Mouse (Mus musculus): ENCODE data around the gene Atp6v0d1. TPM values are rescaled to one million over a fixed set of nuclear protein-coding genes. Genes with fewer than 3 reads are reported as not detected.
A peak's percentile ranks its signal among the peaks of the same experiment; 100 is the strongest.

Gene Atp6v0d1
- polyA plus RNA-seq, 1 experiment from 2014 or later: 52.7 TPM

GRCm38 (mm10) chr8:105536546-105536945 is 29.3 kb downstream of the Atp6v0d1 start:
- H3K4me2 ChIP-seq: no peak overlapping the region
- WGBS (ENCODE audit: insufficient replicate concordance): 86% methylated on average over 3 of the region's 3 CpGs
- H3K4me3 ChIP-seq (replicated peaks): no peak overlapping the region
- no peak overlapping the region; the same call in 1 of the 2 replicates for H3K27ac ChIP-seq
- no peaks in the 10 kb centered on the region for H3K27me3 ChIP-seq
- ATAC-seq (ENCODE audit: low read depth) (no peak), DNase-seq (no peak)
- H3K9me3 ChIP-seq (replicated peaks): no peaks in the 10 kb centered on the region
- no peak overlapping the region for H3K9ac ChIP-seq
- H3K4me1 ChIP-seq (replicated peaks): peaks cover 65% of the 10 kb centered on the region
- peaks cover 40% of the 10 kb centered on the region for H3K36me3 ChIP-seq

DNA sequence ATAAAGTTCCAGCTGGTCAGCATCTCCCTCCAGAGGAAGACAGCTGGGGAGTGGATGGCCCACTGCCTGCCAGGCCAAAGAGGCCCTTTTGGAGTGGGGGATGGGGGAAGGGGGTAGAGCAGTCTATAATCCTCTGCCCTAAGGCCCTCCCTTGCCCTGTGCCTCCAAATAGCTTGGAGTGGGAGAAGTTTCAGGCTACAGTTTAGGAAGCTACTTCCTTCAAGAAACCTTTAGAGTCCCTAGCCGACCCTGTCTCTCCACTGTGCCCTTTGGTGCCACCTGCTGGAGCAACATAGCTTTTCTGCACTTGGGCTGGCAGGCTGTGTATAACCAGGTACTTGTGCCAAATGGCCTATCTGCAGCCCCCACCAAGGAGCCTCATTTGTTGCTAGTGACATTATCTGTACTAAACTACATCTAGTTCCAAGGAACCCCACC is 31.9 kb downstream of the Atp6v0d1 start:
- peak; percentile 77 for ATAC-seq (ENCODE audit: low read depth)
- H3K27me3 ChIP-seq: no peaks in the 10 kb centered on the region
- H3K9me3 ChIP-seq (replicated peaks): no peaks in the 10 kb centered on the region
- 0% methylated on average over 1 of the region's 1 CpGs for WGBS (ENCODE audit: insufficient replicate concordance)
- H3K4me3 ChIP-seq (replicated peaks): no peak overlapping the region
- H3K27ac ChIP-seq: peak overlapping the region; percentile 71
- H3K4me1 ChIP-seq (replicated peaks): peaks cover 50% of the 10 kb centered on the region
- DNase-seq: peak; percentile 69
- H3K36me3 ChIP-seq: peaks cover 52% of the 10 kb centered on the region
- H3K9ac ChIP-seq: no peak overlapping the region; the same call in 1 of the 2 replicates
- H3K4me2 ChIP-seq: no peak overlapping the region

GRCm38 (mm10) chr8:105533439-105533838 is 32.4 kb downstream of the Atp6v0d1 start:
- Histone ChIP-seq H3K4me2 (no peak overlapping the region), H3K27ac (peak overlapping the region; percentile 71), H3K4me3 (replicated peaks) (no peak overlapping the region), H3K36me3 (peaks cover 52% of the 10 kb centered on the region), H3K9me3 (replicated peaks) (no peaks in the 10 kb centered on the region), H3K27me3 (no peaks in the 10 kb centered on the region), H3K9ac (no peak overlapping the region; the same call in 1 of the 2 replicates), H3K4me1 (replicated peaks) (peaks cover 45% of the 10 kb centered on the region)
- 11% methylated on average over 2 of the region's 2 CpGs for WGBS (ENCODE audit: insufficient replicate concordance)
- ATAC-seq (ENCODE audit: low read depth): peak; percentile 34; the same call in 1 of the 2 replicates
- no peak for DNase-seq

- DNase-seq: peak; percentile 42
- H3K4me2 ChIP-seq: no peak overlapping the region
- H3K4me1 ChIP-seq (replicated peaks): peaks cover 43% of the 10 kb centered on the region
- H3K36me3 ChIP-seq: peaks cover 35% of the 10 kb centered on the region
- H3K9ac ChIP-seq: no peak overlapping the region
- H3K9me3 ChIP-seq (replicated peaks): no peaks in the 10 kb centered on the region
- H3K4me3 ChIP-seq (replicated peaks): no peak overlapping the region
- H3K27me3 ChIP-seq: no peaks in the 10 kb centered on the region
- WGBS (ENCODE audit: insufficient replicate concordance): 54% methylated on average over 2 of the region's 2 CpGs
- ATAC-seq (ENCODE audit: low read depth): peak; percentile 62
- no peak overlapping the region for H3K27ac ChIP-seq
These were observed 34.1 kb downstream of the Atp6v0d1 start for GRCm38 (mm10) chr8:105531774-105532173.

GRCm38 (mm10) chr8:105529271-105529670 is 36.6 kb downstream of the Atp6v0d1 start:
- no peaks in the 10 kb centered on the region for H3K9me3 ChIP-seq (replicated peaks)
- H3K27ac ChIP-seq: no peak overlapping the region
- peaks cover 37% of the 10 kb centered on the region for H3K36me3 ChIP-seq
- H3K4me3 ChIP-seq (replicated peaks): no peak overlapping the region
- 82% methylated on average over 3 of the region's 3 CpGs for WGBS (ENCODE audit: insufficient replicate concordance)
- H3K4me2 ChIP-seq: no peak overlapping the region
- H3K27me3 ChIP-seq: no peaks in the 10 kb centered on the region
- no peak overlapping the region for H3K9ac ChIP-seq
- ATAC-seq (ENCODE audit: low read depth): no peak
- DNase-seq: no peak
- peaks cover 38% of the 10 kb centered on the region for H3K4me1 ChIP-seq (replicated peaks)

- no peaks in the 10 kb centered on the region for H3K27me3 ChIP-seq
- no peak overlapping the region for H3K4me3 ChIP-seq (replicated peaks)
- no peak overlapping the region for H3K4me2 ChIP-seq
- H3K4me1 ChIP-seq (replicated peaks): peaks cover 38% of the 10 kb centered on the region
- no peak overlapping the region for H3K27ac ChIP-seq
- peaks cover 42% of the 10 kb centered on the region for H3K36me3 ChIP-seq
- no peak overlapping the region for H3K9ac ChIP-seq
- 74% methylated on average over 1 of the region's 1 CpGs for WGBS (ENCODE audit: insufficient replicate concordance)
- DNase-seq (no peak), ATAC-seq (ENCODE audit: low read depth) (no peak)
- H3K9me3 ChIP-seq (replicated peaks): no peaks in the 10 kb centered on the region
These were observed 37.6 kb downstream of the Atp6v0d1 start for GRCm38 (mm10) chr8:105528206-105528605.

GRCm38 (mm10) chr8:105527110-105527509 is 38.7 kb downstream of the Atp6v0d1 start:
- H3K27me3 ChIP-seq: no peaks in the 10 kb centered on the region
- no peak overlapping the region for H3K4me3 ChIP-seq (replicated peaks)
- H3K27ac ChIP-seq: no peak overlapping the region
- DNase-seq (no peak), ATAC-seq (ENCODE audit: low read depth) (no peak)
- no peak overlapping the region for H3K4me2 ChIP-seq
- H3K4me1 ChIP-seq (replicated peaks): peaks cover 37% of the 10 kb centered on the region
- no peak overlapping the region for H3K9ac ChIP-seq
- peaks cover 47% of the 10 kb centered on the region for H3K36me3 ChIP-seq
- WGBS (ENCODE audit: insufficient replicate concordance): 69% methylated on average over 2 of the region's 2 CpGs
- H3K9me3 ChIP-seq (replicated peaks): no peaks in the 10 kb centered on the region

- H3K9me3 ChIP-seq (replicated peaks): no peaks in the 10 kb centered on the region
- peaks cover 31% of the 10 kb centered on the region for H3K27me3 ChIP-seq
- peaks cover 27% of the 10 kb centered on the region for H3K36me3 ChIP-seq
- no peak overlapping the region for H3K4me2 ChIP-seq
- WGBS (ENCODE audit: insufficient replicate concordance): 62% methylated on average over 9 of the region's 9 CpGs
- ATAC-seq (ENCODE audit: low read depth): no peak
- H3K4me1 ChIP-seq (replicated peaks): peaks cover 59% of the 10 kb centered on the region
- no peak for DNase-seq
- H3K9ac ChIP-seq: no peak overlapping the region
- no peak overlapping the region for H3K4me3 ChIP-seq (replicated peaks)
- H3K27ac ChIP-seq: no peak overlapping the region
These were observed 43.0 kb downstream of the Atp6v0d1 start for GRCm38 (mm10) chr8:105522890-105523289.

DNA sequence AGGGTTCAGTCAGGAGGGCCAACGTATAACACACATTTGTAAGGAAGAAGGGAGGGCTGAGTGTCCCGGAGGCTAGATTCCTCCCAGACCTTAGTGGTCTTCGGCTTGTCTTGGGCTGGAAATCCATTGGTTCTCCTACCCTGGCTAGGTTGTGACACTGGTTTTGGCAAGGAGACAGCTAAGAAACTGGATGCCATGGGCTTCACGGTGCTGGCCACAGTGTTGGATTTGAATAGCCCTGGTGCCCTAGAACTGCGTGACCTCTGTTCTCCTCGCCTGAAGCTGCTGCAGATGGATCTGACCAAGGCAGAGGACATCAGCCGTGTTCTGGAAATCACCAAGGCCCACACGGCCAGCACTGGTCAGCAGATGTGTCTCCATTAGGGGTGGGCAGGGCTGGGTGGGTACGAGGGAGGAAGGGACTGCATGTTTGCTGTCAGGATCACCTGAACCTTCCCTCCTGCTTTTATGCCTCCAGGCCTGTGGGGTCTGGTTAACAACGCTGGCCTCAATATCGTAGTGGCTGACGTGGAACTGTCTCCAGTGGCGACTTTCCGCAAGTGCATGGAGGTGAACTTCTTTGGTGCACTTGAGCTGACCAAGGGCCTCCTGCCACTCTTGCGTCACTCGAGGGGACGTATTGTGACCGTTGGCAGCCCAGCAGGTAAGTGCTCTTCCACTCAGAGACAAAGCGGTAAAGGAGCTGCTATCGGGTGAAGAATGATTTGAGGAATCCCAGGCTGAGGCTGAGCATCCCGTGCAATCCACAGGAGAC is 43.7 kb downstream of the Atp6v0d1 start:
- DNase-seq: no peak
- ATAC-seq (ENCODE audit: low read depth): no peak
- WGBS (ENCODE audit: insufficient replicate concordance): 84% methylated on average over 21 of the region's 21 CpGs
- Histone ChIP-seq H3K4me2 (no peak overlapping the region), H3K27ac (no peak overlapping the region), H3K4me1 (replicated peaks) (peaks cover 64% of the 10 kb centered on the region), H3K27me3 (peaks cover 38% of the 10 kb centered on the region), H3K9ac (no peak overlapping the region), H3K9me3 (replicated peaks) (no peaks in the 10 kb centered on the region), H3K36me3 (peaks cover 27% of the 10 kb centered on the region), H3K4me3 (replicated peaks) (no peak overlapping the region)

GRCm38 (mm10) chr8:105521061-105521460 is 44.8 kb downstream of the Atp6v0d1 start:
- no peak for DNase-seq
- 8% methylated on average over 3 of the region's 3 CpGs for WGBS (ENCODE audit: insufficient replicate concordance)
- Histone ChIP-seq H3K36me3 (peaks cover 27% of the 10 kb centered on the region), H3K4me3 (replicated peaks) (no peak overlapping the region), H3K27ac (no peak overlapping the region), H3K4me2 (no peak overlapping the region), H3K9ac (no peak overlapping the region), H3K4me1 (replicated peaks) (peaks cover 67% of the 10 kb centered on the region), H3K27me3 (peaks cover 50% of the 10 kb centered on the region), H3K9me3 (replicated peaks) (no peaks in the 10 kb centered on the region)
- ATAC-seq (ENCODE audit: low read depth): no peak; the same call in 1 of the 2 replicates

GRCm38 (mm10) chr8:105520521-105520920 is 45.3 kb downstream of the Atp6v0d1 start:
- no peak for ATAC-seq (ENCODE audit: low read depth)
- DNase-seq: no peak
- WGBS (ENCODE audit: insufficient replicate concordance): 57% methylated on average over 5 of the region's 5 CpGs
- Histone ChIP-seq H3K9ac (no peak overlapping the region), H3K4me1 (replicated peaks) (peaks cover 68% of the 10 kb centered on the region), H3K27ac (no peak overlapping the region), H3K4me3 (replicated peaks) (no peak overlapping the region), H3K9me3 (replicated peaks) (no peaks in the 10 kb centered on the region), H3K27me3 (peaks cover 51% of the 10 kb centered on the region), H3K36me3 (peaks cover 26% of the 10 kb centered on the region), H3K4me2 (no peak overlapping the region)

- ATAC-seq (ENCODE audit: low read depth) (no peak), DNase-seq (no peak)
- Histone ChIP-seq H3K9ac (peak overlapping the region; percentile 68; the same call in 1 of the 2 replicates), H3K4me3 (replicated peaks) (peak overlapping the region; percentile 67; the same call in 1 of the 2 replicates), H3K4me2 (peak overlapping the region; percentile 98), H3K36me3 (peaks cover 18% of the 10 kb centered on the region), H3K27ac (no peak overlapping the region), H3K4me1 (replicated peaks) (peaks cover 72% of the 10 kb centered on the region), H3K27me3 (peaks cover 59% of the 10 kb centered on the region), H3K9me3 (replicated peaks) (no peaks in the 10 kb centered on the region)
- 26% methylated on average over 2 of the region's 2 CpGs for WGBS (ENCODE audit: insufficient replicate concordance)
These were observed 46.3 kb downstream of the Atp6v0d1 start for GRCm38 (mm10) chr8:105519591-105519990.

Data from liver, embryonic 13.5 days (tissue).